Mouse (Mus musculus) gastrocnemius, postnatal 36 days (tissue): ENCODE measurements at regions not wholly inside any gene's neighbourhood (a gene's known extent, or its start where the extent isn't known, plus 50 kb on each side); places are given as distances from the start of the nearest gene placed in this dataset.

Experiments used
- DNase-seq, 2 experiments: peaks; one replicate each; pipeline ENCODE4 v3.0.0; 2022
- intact Hi-C: fragments of 180-260 bp; cut with DNase I; formaldehyde crosslinking; loops from one replicate; pipeline ENCODE4 v1.15.1; 2025

DNA sequence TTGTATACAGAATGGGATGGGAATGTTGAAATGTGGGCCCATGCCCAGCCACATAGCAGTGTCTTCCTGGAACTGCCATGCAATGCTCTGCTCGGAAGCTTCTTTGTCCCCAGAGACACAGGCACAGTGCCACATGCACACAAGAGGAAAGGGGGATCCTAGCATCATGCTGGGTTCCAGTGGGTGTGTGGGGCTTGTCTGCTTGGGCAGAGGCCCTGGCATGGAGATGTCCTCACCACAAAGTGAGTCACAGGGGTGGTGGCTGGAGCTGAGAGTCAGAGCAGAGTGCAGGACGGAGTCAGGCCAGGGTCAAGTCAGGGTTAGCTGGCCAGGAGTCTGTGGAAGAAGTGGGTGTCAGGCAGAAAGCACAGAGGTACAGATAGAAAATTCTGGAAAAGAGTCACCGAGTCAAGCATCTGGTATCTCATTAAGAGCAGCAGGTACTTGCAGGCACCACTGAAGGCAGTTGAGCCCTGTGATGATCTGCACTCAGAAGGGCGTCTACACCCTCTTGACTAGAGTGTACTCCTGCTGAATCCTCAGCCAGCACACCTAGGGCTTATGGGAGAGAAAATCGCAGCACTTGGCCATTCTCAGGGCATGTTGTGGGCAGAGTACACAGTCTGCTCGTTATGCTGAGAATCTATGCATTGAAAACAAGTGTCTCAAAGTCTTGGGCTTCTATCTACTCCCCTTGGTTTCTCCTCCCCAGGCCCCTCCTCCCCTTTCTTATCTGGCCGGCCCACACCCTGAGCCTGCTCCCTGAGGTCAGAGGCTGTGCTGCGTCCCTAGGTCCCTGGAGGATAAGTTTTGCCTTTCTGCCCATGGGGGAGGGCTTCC, 85.3 kb downstream of the Ackr3 start:
- peak in 1 of 2 experiments; percentile 34 for DNase-seq
- intact Hi-C loops: no loop called here

DNA sequence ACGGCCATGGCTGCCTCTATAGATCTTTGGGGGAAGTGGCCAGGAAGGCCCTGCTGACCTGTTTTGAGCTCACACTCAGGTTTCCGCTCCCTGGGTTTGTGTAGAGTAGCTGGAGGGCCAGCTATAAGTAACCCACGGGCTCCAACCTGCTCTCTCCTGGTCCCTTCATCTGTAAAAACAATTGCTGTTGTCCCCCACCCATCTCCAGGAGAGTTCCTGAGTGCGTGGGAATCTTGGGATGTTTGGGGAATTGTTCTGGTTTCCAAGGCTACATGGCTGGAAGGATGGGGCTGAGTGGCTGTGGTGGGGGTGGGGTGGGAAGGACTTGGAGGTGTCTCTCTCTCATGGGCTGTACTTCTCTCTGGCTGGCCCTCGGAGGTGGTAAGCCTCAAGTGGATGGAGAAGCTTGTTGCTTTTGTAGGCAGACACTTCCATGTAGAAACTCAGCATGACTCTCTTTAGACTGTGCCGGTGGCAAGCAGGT, 86.0 kb downstream of the Ackr3 start:
- no peak for DNase-seq
- intact Hi-C loops: no loop called here

DNA sequence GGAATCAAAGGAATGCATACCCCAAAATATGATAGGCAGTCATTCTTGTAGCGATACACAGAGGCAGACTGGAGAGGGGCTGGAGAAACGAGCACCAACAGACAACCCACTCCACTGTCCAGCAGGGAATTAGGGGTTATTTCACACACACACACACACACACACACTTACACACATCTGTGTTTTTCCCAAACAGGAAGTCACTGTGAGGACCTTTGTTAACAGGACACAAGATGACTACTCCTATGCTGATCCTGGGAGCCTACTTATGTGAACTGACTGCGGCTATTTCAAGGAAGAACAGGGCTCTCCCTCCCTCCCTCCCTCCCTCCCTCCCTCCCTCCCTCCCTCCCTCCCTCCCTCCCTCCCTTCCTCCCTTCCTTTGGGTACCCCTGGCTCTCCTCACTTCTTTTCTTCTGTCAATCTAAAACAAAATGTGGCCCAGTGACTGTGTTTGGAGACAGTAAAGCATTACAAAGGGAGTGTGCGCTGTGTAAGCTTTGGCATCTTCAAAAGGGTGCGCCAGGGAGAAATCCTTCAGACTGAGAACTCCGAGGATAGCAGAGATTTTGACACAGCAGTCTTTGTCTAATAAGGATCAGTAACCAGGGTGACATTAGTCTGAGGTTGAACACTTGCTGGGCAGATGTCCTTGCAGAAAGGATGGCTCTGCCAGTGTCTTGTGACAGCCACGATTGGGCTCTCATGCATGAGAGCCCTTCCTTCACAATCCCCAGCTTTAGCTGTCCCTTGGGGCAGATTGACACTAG, 86.8 kb downstream of the Ackr3 start:
- intact Hi-C loops: no loop called here
- DNase-seq: no peak

DNA sequence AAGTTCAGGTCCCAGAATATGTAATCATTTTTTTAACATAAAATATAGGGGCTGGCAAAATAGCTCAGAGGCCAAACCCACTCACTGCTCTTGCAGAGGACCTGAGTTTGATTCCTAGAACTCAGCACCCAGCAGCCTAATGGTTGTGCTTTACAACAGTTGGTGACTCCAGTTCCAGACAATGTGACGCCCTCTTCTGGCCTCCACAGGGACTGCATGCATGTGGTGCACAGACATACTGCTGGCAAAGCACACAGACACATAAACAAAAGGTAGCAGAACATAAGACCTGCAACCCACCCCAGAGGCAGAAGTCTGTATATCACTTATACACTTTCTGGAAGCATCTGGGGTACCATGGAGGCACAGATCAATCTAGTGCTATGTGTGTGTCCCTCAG, 87.5 kb downstream of the Ackr3 start:
- intact Hi-C loops: no loop called here
- DNase-seq: no peak

DNA sequence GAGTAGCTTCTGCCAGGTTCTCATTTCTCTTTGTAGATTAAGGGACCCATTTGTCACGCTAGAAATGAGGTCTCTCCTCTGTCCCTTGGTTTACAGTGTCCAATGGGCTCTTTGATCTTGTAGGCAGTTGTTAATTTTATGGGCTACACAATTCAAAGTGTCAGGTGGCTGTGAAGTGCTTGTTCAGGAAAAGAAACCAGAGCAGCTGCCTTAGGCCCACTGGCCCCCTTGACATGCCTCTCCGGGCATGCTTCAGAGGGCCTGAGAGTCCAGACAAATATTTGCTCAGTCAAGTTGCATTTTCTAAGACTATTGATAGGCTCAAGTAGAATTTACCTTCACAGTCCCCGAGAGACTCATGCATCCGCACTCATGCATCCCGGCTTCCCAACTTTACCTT, 94.0 kb downstream of the Ackr3 start:
- intact Hi-C loops: no loop called here

DNA sequence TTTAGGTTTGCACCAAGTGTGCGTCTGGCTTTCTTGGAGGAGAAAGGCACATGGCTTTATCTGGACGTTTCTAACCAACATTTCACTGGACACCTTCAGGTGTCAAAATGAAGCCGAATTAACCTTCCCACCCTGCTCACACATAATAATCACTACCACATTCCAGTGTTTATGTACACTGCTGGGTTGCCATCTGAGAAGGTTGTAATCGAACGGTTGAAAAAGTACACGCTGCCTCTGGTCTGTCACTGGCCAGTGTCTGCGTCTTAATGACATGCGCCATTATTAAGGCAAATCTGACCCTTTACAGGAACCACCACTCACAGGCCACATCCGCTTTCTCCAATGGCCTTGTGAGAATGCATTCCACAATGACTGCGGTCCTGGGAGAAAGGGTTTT, 96.4 kb downstream of the Ackr3 start:
- DNase-seq: no peak
- intact Hi-C loops: no loop called here

More for the DNA sequence above, 94.0 kb downstream of the Ackr3 start:
- no peak for DNase-seq

DNA sequence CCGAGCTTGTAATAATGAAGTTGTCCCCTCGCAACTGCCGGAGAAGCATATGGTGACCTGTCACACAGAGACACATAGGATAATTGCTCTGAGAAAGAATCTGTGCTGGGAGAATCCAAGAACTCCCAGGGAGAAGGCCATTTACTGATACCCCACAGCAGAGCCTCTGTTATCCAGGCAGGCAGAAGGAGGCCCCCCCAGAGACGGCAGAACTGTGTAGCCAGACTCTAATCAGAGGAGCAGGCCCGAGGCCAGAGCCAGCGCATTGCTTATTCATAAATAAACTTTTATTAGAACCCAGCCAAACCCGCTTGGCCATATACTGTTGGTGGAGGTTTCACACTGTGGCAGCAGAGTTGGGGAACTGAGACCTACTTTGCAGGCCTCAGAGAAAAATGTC, 100.6 kb downstream of the Ackr3 start:
- DNase-seq: no peak
- intact Hi-C loops: no loop called here

DNA sequence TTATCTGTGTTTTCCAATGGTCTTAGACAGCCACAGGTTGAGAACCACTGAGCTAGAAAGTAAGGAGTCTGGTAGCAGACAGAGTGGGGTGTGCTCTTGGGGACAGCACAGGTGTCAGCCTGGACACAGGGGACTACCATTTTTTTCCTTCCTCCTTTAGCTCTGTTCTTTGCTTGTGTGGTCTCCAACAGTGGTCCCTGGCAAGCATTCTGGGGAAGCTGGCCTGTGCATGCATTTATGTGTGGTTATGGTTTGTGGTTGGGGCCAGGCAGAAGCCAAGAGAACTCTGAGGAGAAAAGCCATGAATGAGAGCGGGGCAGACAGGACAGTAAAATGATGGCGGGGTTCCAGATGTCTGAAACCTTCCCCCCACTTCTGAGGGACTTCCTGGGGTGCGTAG, 107.2 kb downstream of the Ackr3 start:
- intact Hi-C loops: no loop called here
- no peak for DNase-seq

DNA sequence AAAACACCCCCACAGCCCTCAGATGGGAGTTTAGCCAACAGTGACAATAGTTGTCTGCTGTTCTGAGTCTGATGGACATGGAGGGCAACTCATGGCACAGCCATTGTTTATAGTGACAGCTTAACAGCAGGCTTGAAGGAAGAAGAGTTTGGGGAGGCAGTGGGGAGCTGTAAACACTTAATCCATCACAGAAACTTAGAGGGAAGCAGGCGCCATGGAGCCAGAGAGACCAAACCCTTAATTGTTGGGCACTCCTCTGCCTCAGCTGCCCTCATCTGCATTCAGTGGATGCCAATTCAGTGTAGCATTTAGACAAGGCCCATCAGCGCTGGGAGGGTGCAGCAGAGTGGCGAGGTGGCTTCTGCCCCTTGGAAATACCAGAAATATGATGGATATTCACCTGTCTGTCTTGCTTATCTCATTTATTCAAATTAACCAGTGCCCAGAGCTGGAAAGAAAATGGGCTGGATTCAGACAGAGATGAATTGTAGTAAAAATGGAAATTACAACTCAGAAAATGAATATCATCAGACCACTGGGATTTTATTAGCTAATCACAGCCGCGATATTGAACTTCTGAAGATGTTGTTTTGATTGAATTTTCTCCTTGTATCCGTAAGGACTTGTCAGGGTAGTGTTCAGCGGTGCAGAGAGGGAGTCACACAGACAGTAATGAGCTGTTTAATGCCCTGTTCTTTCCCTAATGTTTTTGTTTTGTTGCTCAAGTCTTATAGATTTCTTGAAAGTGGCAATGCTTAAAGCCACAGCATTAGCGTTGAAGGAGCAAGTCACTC, 108.1 kb downstream of the Ackr3 start:
- intact Hi-C loops: no loop called here
- DNase-seq: no peak

DNA sequence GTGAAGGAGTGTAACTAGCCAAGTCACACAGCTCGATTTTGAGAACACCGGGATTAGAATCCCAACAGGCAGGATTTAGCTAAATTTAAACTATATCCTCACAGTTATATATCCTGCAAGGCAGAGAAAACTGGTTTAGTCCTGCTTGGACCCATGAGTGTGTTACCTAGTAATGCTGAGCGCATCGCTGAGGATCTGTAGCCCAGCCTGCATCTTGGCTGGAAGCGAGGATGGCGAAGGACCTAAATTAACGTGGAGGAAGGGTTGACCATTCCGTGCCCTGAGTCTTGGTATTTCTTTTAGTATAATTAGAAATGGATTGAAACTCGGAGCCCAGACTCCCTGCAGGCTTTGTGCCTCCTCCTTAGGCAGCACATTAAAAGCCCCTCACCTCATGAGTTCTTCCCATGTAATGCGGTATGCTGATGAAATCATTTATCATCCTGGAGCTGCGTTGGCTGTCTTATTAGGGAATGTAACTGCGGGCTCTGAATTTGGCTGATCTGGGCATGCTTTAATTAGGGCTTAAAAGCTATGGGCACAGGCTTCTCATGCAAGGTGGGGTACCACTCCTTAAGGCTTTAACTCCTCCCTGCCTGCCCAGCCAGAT, 110.1 kb downstream of the Ackr3 start:
- intact Hi-C loops: no loop called here
- no peak for DNase-seq

DNA sequence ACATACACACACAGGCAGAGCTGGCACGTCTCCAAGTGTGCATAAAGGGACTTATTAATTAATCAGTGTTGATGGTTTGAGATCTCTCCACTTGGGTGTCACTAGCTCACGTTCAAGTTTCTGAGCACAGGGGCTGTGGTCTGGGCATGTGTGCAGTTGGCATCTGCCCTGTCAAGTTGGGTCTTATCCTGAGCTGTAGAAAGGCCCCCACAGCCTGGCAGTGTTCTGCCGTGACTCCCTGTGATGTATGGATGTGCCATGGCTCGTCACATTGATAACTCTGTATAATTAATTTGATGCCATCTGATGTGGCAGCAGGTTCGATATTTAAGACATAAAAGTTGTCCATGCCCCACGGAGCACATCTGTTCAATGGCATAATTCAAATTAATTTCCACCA, 114.1 kb downstream of the Ackr3 start:
- intact Hi-C loops: no loop called here
- DNase-seq: no peak

DNA sequence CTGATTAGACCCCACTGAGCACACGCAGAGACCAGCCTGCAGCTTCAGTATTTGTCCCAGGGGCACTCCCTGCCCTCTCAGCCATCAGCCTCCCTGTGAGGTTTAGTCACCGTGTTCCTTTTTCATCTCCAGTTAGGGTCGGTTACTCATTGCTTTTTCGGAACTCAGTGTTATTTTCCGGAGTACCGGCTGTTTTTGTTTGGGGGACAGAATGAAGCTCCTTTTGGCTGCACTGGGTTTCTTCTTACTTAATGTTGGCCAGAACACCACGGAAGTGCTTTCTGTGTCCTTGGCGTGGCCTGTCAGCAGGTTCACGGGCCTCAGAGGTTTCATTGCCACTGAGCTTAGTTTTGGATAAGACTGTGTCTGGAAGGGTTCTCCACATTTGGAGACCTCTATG, 114.7 kb downstream of the Ackr3 start:
- no peak for DNase-seq
- intact Hi-C loops: no loop called here

DNA sequence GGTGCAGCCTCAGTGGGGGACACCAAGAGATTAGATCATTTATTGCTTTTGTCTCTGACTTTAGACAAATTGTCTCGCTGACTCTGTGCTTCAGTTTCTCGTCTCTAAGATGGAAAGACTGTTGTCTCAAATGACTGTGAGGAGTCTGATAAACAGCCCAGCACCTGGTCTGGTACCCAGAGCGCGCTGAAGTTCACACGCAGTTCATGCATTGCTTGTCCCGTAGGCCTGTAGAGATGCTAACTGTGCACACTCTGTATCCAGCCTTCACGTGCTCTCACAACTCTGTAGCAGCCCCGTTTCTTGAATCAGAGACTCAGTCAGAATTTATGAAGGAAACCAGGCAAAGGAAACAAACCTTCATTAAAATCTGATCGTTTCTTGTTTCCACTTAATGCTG, 116.7 kb downstream of the Ackr3 start:
- no peak for DNase-seq
- intact Hi-C loops: no loop called here

DNA sequence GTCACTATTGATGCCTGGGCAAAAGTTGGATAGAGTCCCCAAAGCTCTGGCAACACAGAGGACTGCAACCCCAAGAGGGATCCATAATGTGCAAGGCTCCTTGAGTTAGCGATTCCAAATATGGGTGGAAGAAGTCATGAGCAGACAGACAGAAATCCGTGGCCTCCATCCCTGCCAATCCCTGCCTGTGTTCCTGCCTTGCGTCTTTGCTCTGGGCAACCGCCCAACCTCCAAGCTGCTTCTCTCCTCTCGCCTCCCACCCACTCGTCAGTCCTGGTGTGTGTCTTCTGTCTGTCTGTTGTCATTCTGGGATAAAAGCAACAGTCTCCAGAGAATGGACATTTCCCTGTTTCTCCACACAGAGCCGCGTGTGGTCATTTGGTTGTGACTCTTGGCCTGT, 117.7 kb downstream of the Ackr3 start:
- intact Hi-C loops: no loop called here
- DNase-seq: no peak

DNA sequence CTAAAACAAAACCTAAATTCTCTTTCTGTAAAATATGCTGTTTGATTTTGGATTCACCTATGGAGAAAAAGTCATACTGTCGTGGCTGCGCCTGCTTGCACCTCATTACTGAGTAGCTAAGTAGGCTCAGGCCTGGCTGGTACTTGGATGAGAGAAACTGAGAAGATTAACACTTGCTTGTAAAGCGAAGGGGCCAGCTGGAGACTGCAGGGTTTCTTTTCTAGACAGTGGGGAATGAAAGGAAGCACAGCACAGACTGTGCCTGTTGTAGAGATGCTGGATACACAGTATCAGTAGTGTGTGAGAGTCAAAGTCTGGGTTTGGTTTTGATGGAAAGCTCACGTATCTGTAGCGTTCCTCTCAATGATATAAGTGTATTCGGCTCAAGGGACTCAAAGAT, 123.5 kb downstream of the Ackr3 start:
- intact Hi-C loops: no loop called here
- no peak for DNase-seq

DNA sequence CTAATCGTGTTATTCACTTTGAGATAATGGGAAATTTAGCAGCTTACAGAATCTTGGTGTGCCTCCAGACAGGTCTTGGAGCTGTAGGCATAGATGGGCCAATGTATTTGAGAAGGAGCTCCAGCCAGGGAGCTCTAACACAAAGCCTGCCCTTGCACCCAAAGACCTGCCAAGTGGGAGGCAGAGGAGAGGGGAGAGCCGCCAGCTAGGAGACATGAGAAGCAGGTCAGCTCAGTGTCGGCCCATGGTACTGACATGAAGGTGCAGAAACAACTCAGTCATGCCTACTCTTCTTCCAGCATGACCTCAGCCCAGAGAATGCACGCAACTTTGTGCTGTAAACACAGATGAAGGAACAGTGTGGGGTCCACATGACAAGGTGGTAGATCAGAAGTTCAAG, 128.8 kb downstream of the Ackr3 start:
- intact Hi-C loops: no loop called here
- DNase-seq: no peak

DNA sequence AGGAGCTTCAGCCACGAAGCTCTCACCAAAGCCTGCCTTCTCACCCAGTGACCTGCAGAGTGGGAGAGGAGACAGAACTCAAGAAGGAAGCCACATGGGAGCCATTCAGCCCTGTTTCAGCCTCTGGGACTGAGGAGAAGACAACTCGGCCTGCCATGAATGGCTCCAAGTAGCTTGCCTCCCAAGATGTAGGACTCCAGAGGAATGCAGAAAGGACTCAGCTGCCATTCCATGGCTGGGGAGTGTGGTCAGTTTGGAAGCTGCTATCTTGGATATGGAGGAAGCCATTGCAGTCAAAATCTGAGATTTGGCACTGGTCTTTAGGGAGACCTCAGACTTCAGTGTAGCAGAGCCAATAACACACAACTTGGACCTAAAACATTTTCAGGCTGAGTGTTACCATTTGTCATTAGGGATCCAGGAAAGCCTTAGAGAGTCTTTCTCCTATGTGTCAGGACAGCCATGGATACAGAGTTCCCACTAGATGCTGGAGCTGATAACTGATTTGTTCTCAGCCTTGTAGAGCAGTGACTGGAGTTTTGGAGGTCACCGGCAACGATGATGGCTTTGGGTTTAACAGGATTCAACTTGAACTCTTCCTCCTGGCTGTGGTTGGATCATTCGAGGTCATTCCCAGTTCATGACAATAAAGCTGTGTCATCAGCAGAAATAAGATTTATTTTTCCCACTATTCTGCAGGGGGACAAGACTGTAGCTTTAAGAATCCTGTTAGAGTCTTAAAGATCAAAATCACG, 130.1 kb downstream of the Ackr3 start:
- intact Hi-C loops: no loop called here
- no peak for DNase-seq

DNA sequence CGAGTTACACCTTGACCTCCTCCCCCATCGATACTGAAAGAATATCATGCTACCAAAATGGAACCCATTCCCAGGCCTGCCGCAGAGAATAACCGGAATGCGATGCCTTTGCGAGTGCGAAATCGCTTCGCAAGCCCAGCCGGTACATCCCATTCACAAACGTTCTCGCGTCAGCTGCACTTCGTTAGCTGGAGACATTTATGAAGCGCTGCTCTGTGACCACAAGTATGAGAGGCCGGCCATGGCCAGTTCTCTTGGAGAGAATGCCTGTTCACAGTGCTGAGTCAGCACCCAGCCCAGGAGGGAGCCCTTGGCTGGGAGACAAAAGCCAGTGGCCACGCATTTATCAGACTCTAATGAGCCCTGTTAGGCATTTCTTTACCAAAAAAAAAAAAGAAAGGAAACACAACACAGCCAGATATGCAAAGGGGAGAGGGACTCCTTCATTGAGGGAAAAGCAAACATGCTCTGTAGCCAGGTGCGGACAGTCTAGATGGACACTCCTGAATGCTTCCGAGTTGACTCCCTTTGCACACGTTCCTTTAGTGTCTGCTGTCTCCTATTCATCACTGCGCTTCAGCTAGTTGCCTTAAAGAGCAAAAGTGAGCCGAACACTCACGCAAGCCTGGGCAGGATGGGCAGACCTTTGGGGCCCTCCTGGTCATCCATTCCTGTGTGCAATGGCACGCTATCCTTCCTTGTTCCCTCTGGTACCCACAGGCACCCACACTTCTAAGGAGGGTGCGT, 131.4 kb downstream of the Ackr3 start:
- intact Hi-C loops: no loop called here
- DNase-seq: peak; percentile 38 to 39

DNA sequence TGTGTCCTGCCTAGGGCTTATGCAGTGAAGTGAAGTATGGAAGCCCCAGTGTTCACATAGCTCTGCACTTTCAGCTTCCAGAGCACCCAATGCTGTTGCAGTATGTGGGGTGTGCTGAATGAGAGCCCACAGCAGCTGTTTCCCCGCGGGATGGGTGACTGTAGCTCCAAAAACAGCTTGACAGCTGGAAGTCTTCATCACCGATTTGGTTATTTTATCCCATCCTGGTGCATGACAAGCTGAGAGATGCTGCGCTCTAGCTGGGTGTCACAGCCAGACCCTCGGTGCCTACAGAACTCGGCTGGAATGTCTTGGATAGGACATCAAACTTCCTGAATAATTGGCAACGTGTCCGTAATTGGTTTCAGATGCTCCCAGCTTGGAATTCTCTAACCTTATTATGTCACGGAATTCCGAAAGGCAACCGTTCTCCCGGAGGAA, 134.1 kb downstream of the Ackr3 start:
- intact Hi-C loops: no loop called here
- DNase-seq: no peak
